Mouse (Mus musculus): ENCODE results near the gene Dll3. TPM values are rescaled to one million over a fixed set of nuclear protein-coding genes. Genes with fewer than 3 reads are reported as not detected.

The Dll3 gene
- polyA plus RNA-seq (2014; fragmentation: Illumina TruSeq; extraction: RNeasy Lipid Tissue Mini Kit (QIAGEN cat#74804); ENCODE audit: low replicate concordance): not detected

GRCm38 (mm10) chr7:28301616-28302433 lies at the start of gene Dll3:
Gene Dll3, minus strand, starts transcription at chr7:28302238.

GRCm38 (mm10) chr7:28350155-28350883 lies 48.3 kb upstream of the Dll3 start, which contains the start of gene Rps16:
Gene Rps16, plus strand, starts transcription at chr7:28350652.

GRCm38 (mm10) chr7:28338108-28338998 lies 36.3 kb upstream of the Dll3 start, which contains the start of gene Supt5:
Gene Supt5, minus strand, starts transcription at chr7:28338746.

GRCm38 (mm10) chr7:28311926-28312543 lies 10.0 kb upstream of the Dll3 start, which contains the start of gene Timm50:
Gene Timm50, minus strand, starts transcription at chr7:28312072.

GRCm38 (mm10) chr7:28290638-28291590 lies 11.1 kb downstream of the Dll3 start, which contains the start of gene Selenov:
Gene Selenov, minus strand, starts transcription at chr7:28291186.

GRCm38 (mm10) chr7:28277615-28278278 lies 24.3 kb downstream of the Dll3 start, which contains the start of gene Eid2b:
Gene Eid2b, plus strand, starts transcription at chr7:28277739.

GRCm38 (mm10) chr7:28267129-28268041 lies 34.7 kb downstream of the Dll3 start, which contains the start of gene Eid2:
Gene Eid2, plus strand, starts transcription at chr7:28267881.

Other genes starting within 250 kb of the Dll3 start
- 12.5 TPM for gene Fcgbp, start 231.0 kb downstream of the Dll3 start, polyA plus RNA-seq (2014; fragmentation: Illumina TruSeq; extraction: RNeasy Lipid Tissue Mini Kit (QIAGEN cat#74804); ENCODE audit: low replicate concordance)
- gene 9530053A07Rik, start 172.8 kb downstream of the Dll3 start, polyA plus RNA-seq (2014; fragmentation: Illumina TruSeq; extraction: RNeasy Lipid Tissue Mini Kit (QIAGEN cat#74804); ENCODE audit: low replicate concordance): not detected
- 9.7 TPM for gene Fbl, start 132.5 kb downstream of the Dll3 start, polyA plus RNA-seq (2014; fragmentation: Illumina TruSeq; extraction: RNeasy Lipid Tissue Mini Kit (QIAGEN cat#74804); ENCODE audit: low replicate concordance)
- gene Dyrk1b, start 122.8 kb downstream of the Dll3 start, polyA plus RNA-seq (2014; fragmentation: Illumina TruSeq; extraction: RNeasy Lipid Tissue Mini Kit (QIAGEN cat#74804); ENCODE audit: low replicate concordance): 0.19 TPM
- gene Eid2, start 34.4 kb downstream of the Dll3 start, polyA plus RNA-seq (2014; fragmentation: Illumina TruSeq; extraction: RNeasy Lipid Tissue Mini Kit (QIAGEN cat#74804); ENCODE audit: low replicate concordance): 1.9 TPM
- 5.1 TPM for gene Eid2b, start 24.5 kb downstream of the Dll3 start, polyA plus RNA-seq (2014; fragmentation: Illumina TruSeq; extraction: RNeasy Lipid Tissue Mini Kit (QIAGEN cat#74804); ENCODE audit: low replicate concordance)
- not detected for gene Selenov, start 11.1 kb downstream of the Dll3 start, polyA plus RNA-seq (2014; fragmentation: Illumina TruSeq; extraction: RNeasy Lipid Tissue Mini Kit (QIAGEN cat#74804); ENCODE audit: low replicate concordance)
- gene Timm50, start 9.8 kb upstream of the Dll3 start, polyA plus RNA-seq (2014; fragmentation: Illumina TruSeq; extraction: RNeasy Lipid Tissue Mini Kit (QIAGEN cat#74804); ENCODE audit: low replicate concordance): 3.6 TPM
- gene Supt5, start 36.5 kb upstream of the Dll3 start, polyA plus RNA-seq (2014; fragmentation: Illumina TruSeq; extraction: RNeasy Lipid Tissue Mini Kit (QIAGEN cat#74804); ENCODE audit: low replicate concordance): 17.7 TPM
- 88.0 TPM for gene Rps16, start 48.4 kb upstream of the Dll3 start, polyA plus RNA-seq (2014; fragmentation: Illumina TruSeq; extraction: RNeasy Lipid Tissue Mini Kit (QIAGEN cat#74804); ENCODE audit: low replicate concordance)
- gene Plekhg2, start 70.4 kb upstream of the Dll3 start, polyA plus RNA-seq (2014; fragmentation: Illumina TruSeq; extraction: RNeasy Lipid Tissue Mini Kit (QIAGEN cat#74804); ENCODE audit: low replicate concordance): 1.4 TPM
- gene Zfp36, start 78.0 kb upstream of the Dll3 start, polyA plus RNA-seq (2014; fragmentation: Illumina TruSeq; extraction: RNeasy Lipid Tissue Mini Kit (QIAGEN cat#74804); ENCODE audit: low replicate concordance): 49.2 TPM
- gene Med29, start 90.5 kb upstream of the Dll3 start, polyA plus RNA-seq (2014; fragmentation: Illumina TruSeq; extraction: RNeasy Lipid Tissue Mini Kit (QIAGEN cat#74804); ENCODE audit: low replicate concordance): 1.0 TPM
- 41.1 TPM for gene Paf1, start 90.7 kb upstream of the Dll3 start, polyA plus RNA-seq (2014; fragmentation: Illumina TruSeq; extraction: RNeasy Lipid Tissue Mini Kit (QIAGEN cat#74804); ENCODE audit: low replicate concordance)
- 12.2 TPM for gene Gmfg, start 135.2 kb upstream of the Dll3 start, polyA plus RNA-seq (2014; fragmentation: Illumina TruSeq; extraction: RNeasy Lipid Tissue Mini Kit (QIAGEN cat#74804); ENCODE audit: low replicate concordance)
- not detected for gene Lrfn1, start 149.7 kb upstream of the Dll3 start, polyA plus RNA-seq (2014; fragmentation: Illumina TruSeq; extraction: RNeasy Lipid Tissue Mini Kit (QIAGEN cat#74804); ENCODE audit: low replicate concordance)
- not detected for gene Ifnl2, start 208.2 kb upstream of the Dll3 start, polyA plus RNA-seq (2014; fragmentation: Illumina TruSeq; extraction: RNeasy Lipid Tissue Mini Kit (QIAGEN cat#74804); ENCODE audit: low replicate concordance)
- gene Ifnl3, start 220.6 kb upstream of the Dll3 start, polyA plus RNA-seq (2014; fragmentation: Illumina TruSeq; extraction: RNeasy Lipid Tissue Mini Kit (QIAGEN cat#74804); ENCODE audit: low replicate concordance): not detected
- 1.0 TPM for gene Sycn, start 238.6 kb upstream of the Dll3 start, polyA plus RNA-seq (2014; fragmentation: Illumina TruSeq; extraction: RNeasy Lipid Tissue Mini Kit (QIAGEN cat#74804); ENCODE audit: low replicate concordance)
- gene Nccrp1, start 245.0 kb upstream of the Dll3 start, polyA plus RNA-seq (2014; fragmentation: Illumina TruSeq; extraction: RNeasy Lipid Tissue Mini Kit (QIAGEN cat#74804); ENCODE audit: low replicate concordance): not detected